Mouse (Mus musculus) heart, adult 2 months (tissue): ENCODE measurements around the gene Renbp. TPM values are rescaled to one million over a fixed set of nuclear protein-coding genes. Genes with fewer than 3 reads are reported as not detected.

Experiments used
- DNase-seq, 2 experiments: peaks; one replicate each; pipeline ENCODE4 v3.0.0; 2021
- H3K27ac ChIP-seq: fragments of 200-600 bp; 2 replicates; pipeline ENCODE4 v1.8.1; 2022
- H3K27me3 ChIP-seq: fragments of 200-500 bp; 2 replicates; pipeline ENCODE4 v1.6.1; 2012; ENCODE audit warnings: mild to moderate bottlenecking, low read length, inconsistent platforms, mixed read lengths; ENCODE audit not compliant: control insufficient read depth, insufficient read depth
- H3K36me3 ChIP-seq: fragments of 200-500 bp; 2 replicates; pipeline ENCODE4 v1.6.1; 2012; ENCODE audit warnings: low read length, inconsistent platforms; ENCODE audit not compliant: control insufficient read depth, insufficient read depth
- H3K4me1 ChIP-seq: fragments of 200-500 bp; 2 replicates; pipeline ENCODE4 v1.6.1; 2011; ENCODE audit warnings: low read length; ENCODE audit not compliant: control insufficient read depth, insufficient read depth
- H3K4me3 ChIP-seq: fragments of 200-600 bp; 2 replicates; pipeline ENCODE4 v1.8.1; 2022
- H3K79me2 ChIP-seq: fragments of 200-500 bp; replicated peaks from 2 replicates; pipeline ENCODE4 v1.6.1; 2012; ENCODE audit warnings: mild to moderate bottlenecking, inconsistent platforms, low read length, moderate library complexity, mixed read lengths; ENCODE audit not compliant: control insufficient read depth, insufficient read depth
- H3K9ac ChIP-seq: fragments of 200-500 bp; 2 replicates; pipeline ENCODE4 v1.6.1; 2012; ENCODE audit warnings: low read depth, mild to moderate bottlenecking, control low read depth, inconsistent platforms, low read length, mixed read lengths
- CTCF ChIP-seq: fragments of 200-600 bp; IDR thresholded peaks from 2 replicates; pipeline ENCODE4 v1.8.1; 2022; ENCODE audit warnings: antibody characterized with exemption, mild to moderate bottlenecking, moderate library complexity
- EP300 ChIP-seq: fragments of 200-500 bp; IDR thresholded peaks from 2 replicates; pipeline ENCODE4 v1.6.1; 2011; ENCODE audit warnings: low read depth, low read length, control low read depth; ENCODE audit not compliant: insufficient read depth
- POLR2A ChIP-seq: fragments of 200-500 bp; IDR thresholded peaks from 2 replicates; pipeline ENCODE4 v1.6.1; 2011; ENCODE audit warnings: mild to moderate bottlenecking, low read depth, low read length, control low read depth; ENCODE audit not compliant: insufficient read depth
- WGBS: fragments of 180-500 bp; shearing (Covaris S2); methylation state at CpG from one replicate; pipeline ENCODE4 v1.1.7; 2018; 5-methylcytosine and 5-hydroxymethylcytosine counted together
- intact Hi-C: fragments of 180-260 bp; cut with DNase I; formaldehyde crosslinking; loops from one replicate; pipeline ENCODE4 v1.15.1; 2025
- polyA plus RNA-seq: library from polyadenylated mRNA; depleted of rRNA; stranded (reverse); fragments of >200 nt; gene quantifications from 2 replicates; pipeline ENCODE4 v1.2.3, GENCODE M21; 2012
- total RNA-seq, 2 experiments: library from RNA; stranded (reverse); gene quantifications; 2 replicates each; pipeline ENCODE4 v1.2.3; 2021

Gene Renbp
- total and polyA plus RNA-seq, 3 experiments, result 3.7 to 7.1 (median 5.1) TPM

GRCm38 (mm10) chrX:73916945-73917344 is 13.7 kb downstream of the Renbp start:
- intact Hi-C loops, result no loop called here
- H3K79me2 ChIP-seq, result no peaks in the 10 kb centered on the region
- H3K27me3 ChIP-seq, result no peaks in the 10 kb centered on the region
- no peaks in the 10 kb centered on the region for H3K36me3 ChIP-seq
- TF ChIP-seq EP300 (no peak), CTCF (no peak), POLR2A (no peak)
- H3K4me3 ChIP-seq, result no peak overlapping the region
- no peak for DNase-seq
- WGBS, result 84% methylated on average over 8 of the region's 8 CpGs
- H3K9ac ChIP-seq, result no peak overlapping the region
- H3K27ac ChIP-seq, result no peak overlapping the region
- H3K4me1 ChIP-seq, result no peaks in the 10 kb centered on the region; the same call in 1 of the 2 replicates

- 20% methylated on average over 31 of the region's 31 CpGs for WGBS
- H3K4me3 ChIP-seq, result peak overlapping the region; percentile 29
- peak; percentile 76 to 94 for DNase-seq
- H3K9ac ChIP-seq, result peak overlapping the region; percentile 49; the same call in 1 of the 2 replicates
- H3K36me3 ChIP-seq, result no peaks in the 10 kb centered on the region
- intact Hi-C loops, result no loop called here
- peaks cover 1% of the 10 kb centered on the region; the same call in 1 of the 2 replicates for H3K4me1 ChIP-seq
- no peaks in the 10 kb centered on the region for H3K79me2 ChIP-seq
- H3K27ac ChIP-seq, result peak overlapping the region; percentile 74
- TF ChIP-seq POLR2A (peak; percentile 78), CTCF (peak; percentile 58), EP300 (0 out of 2 replicates have a peak, but pooled peaks have one; percentile 65)
- H3K27me3 ChIP-seq, result no peaks in the 10 kb centered on the region
Observed at GRCm38 (mm10) chrX:73914827-73915703, 15.6 kb downstream of the Renbp start.

GRCm38 (mm10) chrX:73911588-73911987 is 19.1 kb downstream of the Renbp start:
- Histone ChIP-seq H3K36me3 (no peaks in the 10 kb centered on the region), H3K4me1 (peaks cover 1% of the 10 kb centered on the region; the same call in 1 of the 2 replicates), H3K27me3 (no peaks in the 10 kb centered on the region), H3K79me2 (no peaks in the 10 kb centered on the region), H3K27ac (no peak overlapping the region), H3K4me3 (no peak overlapping the region), H3K9ac (no peak overlapping the region)
- WGBS, result 71% methylated on average over 2 of the region's 2 CpGs
- DNase-seq, result peak in 1 of 2 experiments; percentile 41
- TF ChIP-seq CTCF, result no peak
- intact Hi-C loops, result no loop called here

- WGBS, result 23% methylated on average over 26 of the region's 26 CpGs
- peaks cover 1% of the 10 kb centered on the region; the same call in 1 of the 2 replicates for H3K4me1 ChIP-seq
- TF ChIP-seq EP300 (no peak), CTCF (no peak), POLR2A (no peak)
- no peak overlapping the region for H3K4me3 ChIP-seq
- no peaks in the 10 kb centered on the region for H3K36me3 ChIP-seq
- H3K9ac ChIP-seq, result no peak overlapping the region
- no peak overlapping the region for H3K27ac ChIP-seq
- DNase-seq, result peak in 1 of 2 experiments; percentile 52
- H3K27me3 ChIP-seq, result no peaks in the 10 kb centered on the region
- intact Hi-C loops, result no loop called here
- no peaks in the 10 kb centered on the region for H3K79me2 ChIP-seq
Observed at GRCm38 (mm10) chrX:73911156-73911555, 19.5 kb downstream of the Renbp start.

- no peak overlapping the region for H3K4me3 ChIP-seq
- H3K4me1 ChIP-seq, result peaks cover 1% of the 10 kb centered on the region; the same call in 1 of the 2 replicates
- TF ChIP-seq POLR2A, result no peak
- no peak for TF ChIP-seq EP300
- TF ChIP-seq CTCF, result no peak
- no peak overlapping the region for H3K27ac ChIP-seq
- no peaks in the 10 kb centered on the region for H3K36me3 ChIP-seq
- H3K27me3 ChIP-seq, result no peaks in the 10 kb centered on the region
- H3K9ac ChIP-seq, result no peak overlapping the region
- intact Hi-C loops, result no loop called here
- DNase-seq, result no peak
- H3K79me2 ChIP-seq, result no peaks in the 10 kb centered on the region
Observed at GRCm38 (mm10) chrX:73910451-73910850, 20.2 kb downstream of the Renbp start.

GRCm38 (mm10) chrX:73910049-73910448 is 20.6 kb downstream of the Renbp start:
- Histone ChIP-seq H3K4me1 (peaks cover 1% of the 10 kb centered on the region; the same call in 1 of the 2 replicates), H3K4me3 (no peak overlapping the region), H3K79me2 (no peaks in the 10 kb centered on the region), H3K27ac (no peak overlapping the region), H3K27me3 (no peaks in the 10 kb centered on the region), H3K36me3 (no peaks in the 10 kb centered on the region), H3K9ac (no peak overlapping the region)
- DNase-seq, result no peak
- intact Hi-C loops, result no loop called here
- WGBS, result 82% methylated on average over 1 of the region's 1 CpGs
- TF ChIP-seq EP300, result no peak
- TF ChIP-seq POLR2A, result no peak
- no peak for TF ChIP-seq CTCF
